Mouse (Mus musculus) c-Kit-negative CD71-positive TER-119-positive erythroid progenitor cells, embryonic 14.5 days (primary cell): ENCODE results near the gene Gpr12.
"Not testable (repeated sequence)": the region's sequence is repeated elsewhere in the genome, so short reads cannot be mapped to it uniquely, and the experiment has no call there.

ENCODE experiments used
- DNase-seq: peaks from one replicate; pipeline ENCODE4 v3.0.0-alpha.2; 2013; ENCODE audit warnings: low read depth, low spot score

Gene Gpr12

GRCm38 (mm10) chr5:146584478-146585306, at the start of gene Gpr12:
Gene Gpr12 (minus strand): TSS chr5:146585239.
- DNase-seq = no peak

- no peak for DNase-seq
These were observed 46.6 kb upstream of the Gpr12 start for GRCm38 (mm10) chr5:146631602-146632001.

GRCm38 (mm10) chr5:146630961-146631360, 45.9 kb upstream of the Gpr12 start:
- DNase-seq = no peak

GRCm38 (mm10) chr5:146629636-146630035, 44.6 kb upstream of the Gpr12 start:
- no peak for DNase-seq

- DNase-seq = no peak
These were observed 43.8 kb upstream of the Gpr12 start for GRCm38 (mm10) chr5:146628804-146629203.

- DNase-seq = no peak
These were observed 42.9 kb upstream of the Gpr12 start for GRCm38 (mm10) chr5:146627901-146628300.

- no peak for DNase-seq
These were observed 40.7 kb upstream of the Gpr12 start for GRCm38 (mm10) chr5:146625635-146626311.

- DNase-seq = no peak
These were observed 26.8 kb upstream of the Gpr12 start for GRCm38 (mm10) chr5:146611830-146612229.

GRCm38 (mm10) chr5:146611009-146611408, 26.0 kb upstream of the Gpr12 start:
- DNase-seq = no peak

GRCm38 (mm10) chr5:146609646-146610045, 24.6 kb upstream of the Gpr12 start:
- no peak for DNase-seq

- DNase-seq = no peak
These were observed 22.8 kb upstream of the Gpr12 start for GRCm38 (mm10) chr5:146607816-146608215.

- DNase-seq = no peak
These were observed 21.9 kb upstream of the Gpr12 start for GRCm38 (mm10) chr5:146606895-146607294.

GRCm38 (mm10) chr5:146606221-146606620, 21.2 kb upstream of the Gpr12 start:
- DNase-seq = no peak

- DNase-seq = no peak
These were observed 14.9 kb upstream of the Gpr12 start for GRCm38 (mm10) chr5:146599970-146600369.

- DNase-seq = not testable (repeated sequence)
These were observed 14.2 kb upstream of the Gpr12 start for GRCm38 (mm10) chr5:146599216-146599615.

- no peak for DNase-seq
These were observed 13.4 kb upstream of the Gpr12 start for GRCm38 (mm10) chr5:146598215-146599119.

- no peak for DNase-seq
These were observed 12.4 kb upstream of the Gpr12 start for GRCm38 (mm10) chr5:146597503-146597874.

GRCm38 (mm10) chr5:146596612-146597502, 11.8 kb upstream of the Gpr12 start:
- no peak for DNase-seq

- DNase-seq = no peak
These were observed 7.5 kb upstream of the Gpr12 start for GRCm38 (mm10) chr5:146592580-146592979.

GRCm38 (mm10) chr5:146591636-146592035, 6.6 kb upstream of the Gpr12 start:
- DNase-seq = no peak

GRCm38 (mm10) chr5:146590987-146591386, 5.9 kb upstream of the Gpr12 start:
- DNase-seq = no peak
